Mouse (Mus musculus): ENCODE data around the gene Ak7. TPM values are rescaled to one million over a fixed set of nuclear protein-coding genes. Genes with fewer than 3 reads are reported as not detected.

Ak7 gene
- total RNA-seq, 2 experiments from 2014 or later: 0.09 TPM; not detected in 1

GRCm38 (mm10) chr12:105786113-105786512, 80.3 kb downstream of the Ak7 start:
- no peak for DNase-seq (ENCODE audit: low spot score)

GRCm38 (mm10) chr12:105787626-105788025, 81.8 kb downstream of the Ak7 start:
- no peak for DNase-seq (ENCODE audit: low spot score)

- DNase-seq (ENCODE audit: low spot score): no peak
These were observed 84.1 kb downstream of the Ak7 start for GRCm38 (mm10) chr12:105789885-105790284.

DNA sequence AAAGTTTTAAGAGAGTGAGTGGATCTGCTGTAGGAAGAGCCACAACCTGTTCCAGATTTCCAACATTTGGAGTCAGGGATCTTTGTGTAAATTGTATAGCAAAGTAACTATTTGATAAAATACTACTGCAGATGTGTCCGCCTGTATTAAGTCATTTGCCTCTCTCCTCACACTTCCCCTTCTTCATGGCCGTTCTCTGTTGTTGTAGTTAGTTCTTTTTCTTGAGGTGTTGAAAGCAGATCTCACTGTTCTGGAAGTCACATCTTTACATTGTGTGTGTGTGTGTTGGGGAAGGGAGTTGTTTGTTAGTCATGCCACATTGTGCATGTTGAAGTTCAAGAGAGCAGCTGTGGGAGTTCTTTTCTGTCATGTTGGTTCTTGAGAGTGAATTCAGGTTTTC, 89.1 kb downstream of the Ak7 start:
- no peak for DNase-seq (ENCODE audit: low spot score)

DNA sequence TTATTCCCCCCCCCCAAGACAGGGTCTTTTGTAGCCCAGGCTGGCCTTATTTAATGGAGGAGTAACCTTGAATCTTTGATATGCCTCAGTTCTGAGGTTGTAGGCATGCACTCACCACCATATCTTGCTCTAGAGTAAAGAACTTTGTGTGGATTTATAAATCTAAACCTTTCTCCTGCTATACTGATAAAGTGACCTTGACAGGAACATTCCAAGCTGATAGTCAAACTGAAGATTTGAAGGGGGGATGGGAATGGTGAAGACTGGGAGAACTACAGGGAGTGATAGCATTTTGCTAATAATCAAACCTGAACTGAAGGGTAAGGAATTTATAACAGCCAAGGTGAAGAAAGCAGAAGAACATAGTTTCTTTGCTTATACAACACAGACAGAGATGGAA, 92.2 kb downstream of the Ak7 start:
- DNase-seq (ENCODE audit: low spot score): no peak

GRCm38 (mm10) chr12:105805790-105806189, 100.0 kb downstream of the Ak7 start:
- DNase-seq (ENCODE audit: low spot score): no peak

- DNase-seq (ENCODE audit: low spot score): no peak
These were observed 100.4 kb downstream of the Ak7 start for GRCm38 (mm10) chr12:105806205-105806604.

GRCm38 (mm10) chr12:105807416-105807815, 101.6 kb downstream of the Ak7 start:
- no peak for DNase-seq (ENCODE audit: low spot score)

- no peak for DNase-seq (ENCODE audit: low spot score)
These were observed 103.2 kb downstream of the Ak7 start for GRCm38 (mm10) chr12:105808945-105809344.

- DNase-seq (ENCODE audit: low spot score): no peak
These were observed 104.8 kb downstream of the Ak7 start for GRCm38 (mm10) chr12:105810608-105811007.

DNA sequence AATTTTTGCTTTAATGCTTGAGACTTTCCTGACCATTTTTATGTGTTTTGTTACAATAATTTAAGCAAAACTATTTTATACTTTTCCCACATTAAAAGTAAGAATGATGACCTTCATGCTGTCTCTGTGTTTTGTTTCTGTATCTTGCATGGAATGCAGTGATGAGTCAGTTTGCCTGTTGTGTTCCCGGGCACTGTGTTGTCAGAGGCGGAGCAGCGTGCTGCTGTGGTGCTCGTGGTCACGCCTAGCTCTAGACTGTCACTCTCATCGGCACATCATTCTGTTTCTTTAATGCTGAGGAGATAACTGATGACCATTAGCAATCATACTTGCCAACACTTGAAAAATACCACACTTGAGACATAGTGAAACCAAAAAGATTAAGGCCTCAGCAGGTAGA, 108.2 kb downstream of the Ak7 start:
- DNase-seq (ENCODE audit: low spot score): no peak

GRCm38 (mm10) chr12:105823472-105823871, 117.7 kb downstream of the Ak7 start:
- no peak for DNase-seq (ENCODE audit: low spot score)

GRCm38 (mm10) chr12:105824743-105825142, 119.0 kb downstream of the Ak7 start:
- DNase-seq (ENCODE audit: low spot score): no peak

GRCm38 (mm10) chr12:105825266-105825665, 119.5 kb downstream of the Ak7 start:
- no peak for DNase-seq (ENCODE audit: low spot score)

Other genes starting within 250 kb of the Ak7 start
- gene Bdkrb2, start 142.8 kb upstream of the Ak7 start, total RNA-seq (2021): under 1 TPM; 0.33 to 0.39 TPM
- not detected for gene Bdkrb1, start 102.9 kb upstream of the Ak7 start, total RNA-seq (2021)
- gene Gskip, start 21.1 kb upstream of the Ak7 start, total RNA-seq (2021): 1 to 10 TPM; 6.3 to 6.4 TPM
- 10 to 100 TPM; 17.2 to 17.7 TPM for gene Atg2b, start 20.8 kb upstream of the Ak7 start, total RNA-seq (2021)
- 10 to 100 TPM; 66.2 to 85.3 TPM for gene Papola, start 78.7 kb downstream of the Ak7 start, total RNA-seq (2021)

Data from gastrocnemius, adult 18-20 months (tissue).